Mouse (Mus musculus) midbrain, embryonic 11.5 days (tissue): ENCODE data around the gene Ranbp3. TPM values are rescaled to one million over a fixed set of nuclear protein-coding genes. Genes with fewer than 3 reads are reported as not detected.
A peak's percentile ranks its signal among the peaks of the same experiment; 100 is the strongest.

ENCODE experiments used
- ATAC-seq: fragments of 200-750 bp; cut with Nextera tagmentation; 2 replicates; pipeline ENCODE4 v1.8.0; 2017; ENCODE audit warnings: moderate TSS enrichment, moderate library complexity; ENCODE audit not compliant: low FRiP score
- DNase-seq: peaks from one replicate; pipeline ENCODE4 v3.0.0; 2015; ENCODE audit warnings: low spot score; ENCODE audit errors: missing footprints
- H3K27ac ChIP-seq: fragments of 300-500 bp; sonication (generic); 2 replicates; pipeline ENCODE4 v1.5.1; 2014; ENCODE audit warnings: low read depth, low read length
- H3K27me3 ChIP-seq: fragments of 300-500 bp; sonication (generic); 2 replicates; pipeline ENCODE4 v1.6.1; 2014; ENCODE audit warnings: mild to moderate bottlenecking, low read length, moderate library complexity, mixed read lengths; ENCODE audit not compliant: control insufficient read depth, insufficient read depth
- H3K36me3 ChIP-seq: fragments of 300-500 bp; sonication (generic); 2 replicates; pipeline ENCODE4 v1.6.1; 2014; ENCODE audit warnings: mild to moderate bottlenecking, low read length, moderate library complexity, mixed read lengths; ENCODE audit not compliant: control insufficient read depth, insufficient read depth
- H3K4me1 ChIP-seq: fragments of 300-500 bp; sonication (generic); 2 replicates; pipeline ENCODE4 v1.6.1; 2014; ENCODE audit warnings: low read length; ENCODE audit not compliant: control insufficient read depth, insufficient read depth
- H3K4me2 ChIP-seq: fragments of 300-500 bp; sonication (generic); 2 replicates; pipeline ENCODE4 v1.6.1; 2014; ENCODE audit warnings: mild to moderate bottlenecking, moderate library complexity
- H3K4me3 ChIP-seq: fragments of 300-500 bp; sonication (generic); 2 replicates; pipeline ENCODE4 v1.5.1; 2014; ENCODE audit warnings: low read depth, low read length
- H3K9ac ChIP-seq: fragments of 300-500 bp; sonication (generic); 2 replicates; pipeline ENCODE4 v1.6.1; 2014; ENCODE audit warnings: low read length
- H3K9me3 ChIP-seq: fragments of 300-500 bp; sonication (generic); 2 replicates; pipeline ENCODE4 v1.6.1; 2016; ENCODE audit warnings: low read length; ENCODE audit not compliant: control insufficient read depth
- WGBS: fragments of 180-500 bp; shearing (Covaris S2); extraction: QIAGEN DNeasy Blood & Tissue Kit; methylation state at CpG from one replicate; pipeline ENCODE4 v1.1.7; 2014; 5-methylcytosine and 5-hydroxymethylcytosine counted together
- polyA plus RNA-seq: library from polyadenylated mRNA; unstranded; fragments of >200 nt; fragmentation: Nextera tagmentation; extraction: Ambion mirVana; gene quantifications from 2 replicates; pipeline ENCODE4 v1.2.1, GENCODE M21; 2014

The Ranbp3 gene
- polyA plus RNA-seq, 1 experiment from 2014 or later: 112 TPM

GRCm38 (mm10) chr17:56643237-56643636, 29.9 kb upstream of the Ranbp3 start:
- H3K27me3 ChIP-seq: no peaks in the 10 kb centered on the region
- H3K9me3 ChIP-seq: no peaks in the 10 kb centered on the region
- ATAC-seq (no peak), DNase-seq (no peak)
- H3K4me2 ChIP-seq: no peak overlapping the region
- H3K4me3 ChIP-seq: no peak overlapping the region
- no peak overlapping the region for H3K27ac ChIP-seq
- 85% methylated on average over 4 of the region's 4 CpGs for WGBS
- H3K36me3 ChIP-seq: no peaks in the 10 kb centered on the region
- no peak overlapping the region for H3K9ac ChIP-seq
- no peaks in the 10 kb centered on the region for H3K4me1 ChIP-seq

- no peaks in the 10 kb centered on the region for H3K9me3 ChIP-seq
- H3K27ac ChIP-seq: no peak overlapping the region
- H3K36me3 ChIP-seq: no peaks in the 10 kb centered on the region
- H3K4me3 ChIP-seq: no peak overlapping the region
- ATAC-seq (no peak), DNase-seq (no peak)
- no peaks in the 10 kb centered on the region for H3K27me3 ChIP-seq
- H3K9ac ChIP-seq: no peak overlapping the region
- 82% methylated on average over 10 of the region's 13 CpGs for WGBS
- no peaks in the 10 kb centered on the region for H3K4me1 ChIP-seq
- no peak overlapping the region for H3K4me2 ChIP-seq
Measured at GRCm38 (mm10) chr17:56647546-56647945, 25.5 kb upstream of the Ranbp3 start.

GRCm38 (mm10) chr17:56651801-56652200, 21.3 kb upstream of the Ranbp3 start:
- no peak for ATAC-seq
- Histone ChIP-seq H3K9ac (no peak overlapping the region), H3K4me3 (no peak overlapping the region), H3K27ac (no peak overlapping the region), H3K36me3 (no peaks in the 10 kb centered on the region), H3K4me1 (no peaks in the 10 kb centered on the region), H3K4me2 (no peak overlapping the region), H3K9me3 (no peaks in the 10 kb centered on the region), H3K27me3 (no peaks in the 10 kb centered on the region)
- no peak for DNase-seq
- WGBS: 38% methylated on average over 10 of the region's 10 CpGs

GRCm38 (mm10) chr17:56654771-56655170, 18.3 kb upstream of the Ranbp3 start:
- Histone ChIP-seq H3K9ac (no peak overlapping the region), H3K27me3 (no peaks in the 10 kb centered on the region), H3K4me2 (no peak overlapping the region), H3K4me1 (no peaks in the 10 kb centered on the region), H3K9me3 (no peaks in the 10 kb centered on the region), H3K27ac (no peak overlapping the region), H3K4me3 (no peak overlapping the region), H3K36me3 (no peaks in the 10 kb centered on the region)
- 66% methylated on average over 2 of the region's 2 CpGs for WGBS
- DNase-seq: no peak
- no peak for ATAC-seq

- Histone ChIP-seq H3K4me1 (no peaks in the 10 kb centered on the region), H3K9me3 (no peaks in the 10 kb centered on the region), H3K27me3 (no peaks in the 10 kb centered on the region), H3K4me2 (no peak overlapping the region), H3K27ac (no peak overlapping the region), H3K9ac (no peak overlapping the region), H3K36me3 (no peaks in the 10 kb centered on the region), H3K4me3 (no peak overlapping the region)
- DNase-seq (no peak), ATAC-seq (no peak)
- 87% methylated on average over 3 of the region's 3 CpGs for WGBS
Measured at GRCm38 (mm10) chr17:56655311-56655710, 17.8 kb upstream of the Ranbp3 start.

- H3K27me3 ChIP-seq: no peaks in the 10 kb centered on the region
Measured at GRCm38 (mm10) chr17:56656171-56656570, 16.9 kb upstream of the Ranbp3 start.

GRCm38 (mm10) chr17:56663659-56664058, 9.4 kb upstream of the Ranbp3 start:
- H3K4me2 ChIP-seq: peak overlapping the region; percentile 20; the same call in 1 of the 2 replicates
- H3K27me3 ChIP-seq: peaks cover 3% of the 10 kb centered on the region; the same call in 1 of the 2 replicates
- peaks cover 13% of the 10 kb centered on the region for H3K4me1 ChIP-seq
- H3K9me3 ChIP-seq: no peaks in the 10 kb centered on the region
- no peak for ATAC-seq
- H3K27ac ChIP-seq: no peak overlapping the region
- H3K9ac ChIP-seq: no peak overlapping the region
- no peak for DNase-seq
- no peak overlapping the region for H3K4me3 ChIP-seq
- H3K36me3 ChIP-seq: no peaks in the 10 kb centered on the region
- 60% methylated on average over 3 of the region's 3 CpGs for WGBS

More at GRCm38 (mm10) chr17:56656171-56656570, 16.9 kb upstream of the Ranbp3 start:
- DNase-seq (no peak), ATAC-seq (no peak)
- Histone ChIP-seq H3K36me3 (no peaks in the 10 kb centered on the region), H3K9me3 (no peaks in the 10 kb centered on the region), H3K9ac (no peak overlapping the region), H3K4me2 (no peak overlapping the region), H3K4me3 (no peak overlapping the region), H3K27ac (no peak overlapping the region), H3K4me1 (no peaks in the 10 kb centered on the region)
- 95% methylated on average over 6 of the region's 6 CpGs for WGBS

- peak; percentile 85 for DNase-seq
- peak overlapping the region; percentile 20; the same call in 1 of the 2 replicates for H3K4me2 ChIP-seq
- H3K27ac ChIP-seq: no peak overlapping the region
- no peaks in the 10 kb centered on the region for H3K9me3 ChIP-seq
- no peak overlapping the region; the same call in 1 of the 2 replicates for H3K9ac ChIP-seq
- no peak overlapping the region for H3K4me3 ChIP-seq
- H3K4me1 ChIP-seq: peaks cover 14% of the 10 kb centered on the region
- H3K36me3 ChIP-seq: no peaks in the 10 kb centered on the region
- H3K27me3 ChIP-seq: peaks cover 3% of the 10 kb centered on the region; the same call in 1 of the 2 replicates
- whole genome bisulfite sequencing: 5% methylated on average over 10 of the region's 10 CpGs
- ATAC-seq: peak; percentile 59
Measured at GRCm38 (mm10) chr17:56664333-56664732, 8.8 kb upstream of the Ranbp3 start.

GRCm38 (mm10) chr17:56666384-56666783, 6.7 kb upstream of the Ranbp3 start:
- no peaks in the 10 kb centered on the region for H3K9me3 ChIP-seq
- peaks cover 14% of the 10 kb centered on the region for H3K4me1 ChIP-seq
- H3K4me3 ChIP-seq: no peak overlapping the region
- no peak overlapping the region for H3K27ac ChIP-seq
- 94% methylated on average over 4 of the region's 4 CpGs for WGBS
- peaks cover 3% of the 10 kb centered on the region; the same call in 1 of the 2 replicates for H3K27me3 ChIP-seq
- ATAC-seq: no peak
- no peak overlapping the region for H3K4me2 ChIP-seq
- DNase-seq: peak; percentile 57
- H3K36me3 ChIP-seq: no peaks in the 10 kb centered on the region
- no peak overlapping the region for H3K9ac ChIP-seq
